Comparison of ENCODE assay signal across 23 mouse cellular contexts in the genomic region with DNA sequence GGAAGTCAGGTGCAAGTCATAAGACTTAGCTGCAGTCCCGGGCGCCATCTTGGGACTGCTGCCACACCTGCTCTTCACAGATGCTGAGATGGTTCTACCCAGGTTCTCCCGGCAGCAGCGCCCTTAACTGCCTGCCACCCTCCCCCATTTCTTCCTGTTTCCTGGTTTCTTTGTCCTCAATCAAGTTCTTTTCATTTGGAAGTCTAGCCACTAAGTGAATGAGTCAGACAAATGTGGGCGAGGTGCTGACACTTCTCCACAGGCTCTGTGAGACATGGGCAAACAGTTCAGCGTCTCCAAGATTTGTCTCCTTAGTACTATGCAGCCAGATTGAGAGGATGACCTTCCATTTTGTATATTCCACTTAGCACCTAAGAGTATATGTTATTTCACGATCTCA. TPM values are rescaled to one million over a fixed set of nuclear protein-coding genes. Genes with fewer than 3 reads are reported as not detected.
DNase-seq lines count a peak whose midpoint lies in the region; TF ChIP-seq lines count a peak whose summit lies in the region.
"Had no signal": no experiment of that assay in that cellular context is flagged by ENCODE, and none has a peak within 500 bp of the region (broad histone marks: within the 10 kb centered on the region; RNA-seq: fewer than 3 reads in every experiment).

No protein-coding gene starts in this region.

- H3K27me3 ChIP-seq in E14TG2a.4 (ENCODE audit: insufficient read depth, low read length), result no peaks in the 10 kb centered on the region
- H3K27me3 ChIP-seq: embryonic facial prominence, embryonic 12.5 days; embryonic facial prominence, embryonic 15.5 days; forebrain, embryonic 15.5 days; hindbrain, embryonic 12.5 days; hindbrain, embryonic 15.5 days had no signal

- TF ChIP-seq CTCF in E14TG2a.4 (conservative IDR thresholded peaks at IDR 0.05; ENCODE audit: low read length), result no peak

- H3K4me1 ChIP-seq in E14TG2a.4 (replicated peaks; ENCODE audit: low read depth, low read length) (0 out of 2 replicates have a peak, but pooled peaks cover 3% of the 10 kb centered on the region), ES-E14 (ENCODE audit: control insufficient read depth in 2 of 2, insufficient read depth in 2 of 2, low read length in 2 of 2, poor library complexity in 1 of 2) (no peaks in the 10 kb centered on the region)
- H3K4me1 ChIP-seq: embryonic facial prominence, embryonic 12.5 days; embryonic facial prominence, embryonic 15.5 days; forebrain, embryonic 15.5 days; hindbrain, embryonic 12.5 days; hindbrain, embryonic 15.5 days had no signal

- H3K9me3 ChIP-seq in E14TG2a.4 (ENCODE audit: low read length) (no peaks in the 10 kb centered on the region), ES-E14 (ENCODE audit: control insufficient read depth, insufficient read depth, low read depth, low read length) (no peaks in the 10 kb centered on the region)
- H3K9me3 ChIP-seq: embryonic facial prominence, embryonic 15.5 days; G1E; hindbrain, embryonic 12.5 days; hindbrain, embryonic 15.5 days had no signal

- in situ Hi-C loops in ES-E14 (cut with MboI; ENCODE audit: low sequenced_read_pairs in 2 of 2, unreplicated experiment in 2 of 2), result no loop called here

- no peaks in the 10 kb centered on the region for H3K36me3 ChIP-seq in E14TG2a.4 (ENCODE audit: insufficient read depth, low read length)
- H3K36me3 ChIP-seq in ES-E14 (ENCODE audit: control insufficient read depth, insufficient read depth, low read length, poor library complexity, severe bottlenecking), result no peaks in the 10 kb centered on the region
- H3K36me3 ChIP-seq: embryonic facial prominence, embryonic 12.5 days; embryonic facial prominence, embryonic 15.5 days; forebrain, embryonic 15.5 days; G1E; hindbrain, embryonic 12.5 days; hindbrain, embryonic 15.5 days had no signal

- no peak overlapping the region for H3K9ac ChIP-seq in ES-E14 (ENCODE audit: insufficient read depth, low read depth, low read length, poor library complexity, severe bottlenecking)
- H3K9ac ChIP-seq: embryonic facial prominence, embryonic 12.5 days; embryonic facial prominence, embryonic 15.5 days; forebrain, embryonic 15.5 days; hindbrain, embryonic 12.5 days; hindbrain, embryonic 15.5 days had no signal

- peak; percentile 22 for DNase-seq in 3T3-L1 (ENCODE audit: low read depth, low spot score)
- peak; percentile 20 for DNase-seq in ES-E14 (ENCODE audit: low read depth, low spot score)
- DNase-seq in brain, adult 2 months (ENCODE audit: low read depth, low spot score), result peak; percentile 62
- no peak for DNase-seq in left cerebral cortex, adult 8-10 months (ENCODE audit: low spot score in 2 of 2)
- DNase-seq in lung, postnatal 4 days, result no peak
- DNase-seq: adrenal gland, postnatal 10 days; adrenal gland, postnatal 36 days; cerebellum, adult 11 months; cerebellum, adult 2 months; cerebellum, adult 9-11 months; cerebellum, postnatal 25 days; gastrocnemius, adult 2 months; gastrocnemius, postnatal 14 days; heart, adult 11 months had no signal

- H3K27ac ChIP-seq in ES-E14 (ENCODE audit: insufficient read depth, low read depth, low read length, poor library complexity, severe bottlenecking), result no peak overlapping the region
- H3K27ac ChIP-seq: embryonic facial prominence, embryonic 12.5 days; embryonic facial prominence, embryonic 15.5 days; forebrain, embryonic 15.5 days; gastrocnemius, adult 2 months; hindbrain, embryonic 12.5 days; hindbrain, embryonic 15.5 days had no signal

- H3K4me3 ChIP-seq in E14TG2a.4 (replicated peaks; ENCODE audit: low read length) (0 out of 2 replicates have a peak overlapping the region, but pooled peaks have one; percentile 4), ES-E14 (ENCODE audit: insufficient read depth in 1 of 2, low read depth in 1 of 2, low read length in 2 of 2, poor library complexity in 1 of 2, severe bottlenecking in 1 of 2) (no peak overlapping the region)
- H3K4me3 ChIP-seq: embryonic facial prominence, embryonic 12.5 days; embryonic facial prominence, embryonic 15.5 days; forebrain, embryonic 15.5 days; gastrocnemius, adult 2 months; hindbrain, embryonic 12.5 days; hindbrain, embryonic 15.5 days had no signal

TF ChIP-seq in ES-E14, 5 proteins besides CTCF, POLR2A, EP300 and RAD21:
- TF ChIP-seq ZNF384 (IDR thresholded peaks at IDR 0.05; ENCODE audit: low read depth, low read length), result no peak
- no peak for TF ChIP-seq MAFK (IDR thresholded peaks at IDR 0.05; ENCODE audit: insufficient read depth, low read depth, low read length)
- no peak for TF ChIP-seq ZC3H11A (IDR thresholded peaks at IDR 0.05; ENCODE audit: borderline replicate concordance, low read depth, low read length)
- no peak for TF ChIP-seq HCFC1 (IDR thresholded peaks at IDR 0.05; ENCODE audit: borderline replicate concordance, insufficient read depth, low read length)
- TF ChIP-seq CHD2 (IDR thresholded peaks at IDR 0.05; ENCODE audit: low read depth, low read length), result no peak

RNA-seq across cellular contexts. Expression of a gene that starts 30.1 kb away (rescaled TPM):
- 9.1 and 11.2 TPM in 2 replicates for total RNA-seq in ES-E14 (2012; rRNA removed)
- 100 to 1,000 TPM; 179 to 201 (median 190) TPM for total RNA-seq in left cerebral cortex, adult 8-10 months (2022)
- total RNA-seq: common myeloid progenitor, adult 5-6 weeks; hematopoietic stem cell, adult 5-6 weeks had no signal

Comparison
In these comparisons a context has a peak if more than half of its experiments do, and no peak if none do; other contexts are left out.
1. DNase-seq: peak in 3T3-L1 (single experiment), ES-E14 (single experiment) and brain, adult 2 months (single experiment); none in left cerebral cortex, adult 8-10 months (0 of 2) and lung, postnatal 4 days (0 of 2).
2. RNA of a gene that starts 30.1 kb away (total RNA-seq): 179 to 201 TPM in left cerebral cortex, adult 8-10 months; 9.1 to 11.2 TPM in ES-E14; every median in the first group is over 10 times any median in the second.